Mouse (Mus musculus) heart, adult 2 months (tissue): ENCODE measurements at regions not wholly inside any gene's neighbourhood (a gene's known extent, or its start where the extent isn't known, plus 50 kb on each side); places are given as distances from the start of the nearest gene placed in this dataset.

Experiments
- CTCF ChIP-seq: fragments of 200-600 bp; IDR thresholded peaks from 2 replicates; pipeline ENCODE4 v1.8.1; 2022; ENCODE audit warnings: antibody characterized with exemption, mild to moderate bottlenecking, moderate library complexity
- EP300 ChIP-seq: fragments of 200-500 bp; IDR thresholded peaks from 2 replicates; pipeline ENCODE4 v1.6.1; 2011; ENCODE audit warnings: low read depth, low read length, control low read depth; ENCODE audit not compliant: insufficient read depth
- POLR2A ChIP-seq: fragments of 200-500 bp; IDR thresholded peaks from 2 replicates; pipeline ENCODE4 v1.6.1; 2011; ENCODE audit warnings: mild to moderate bottlenecking, low read depth, low read length, control low read depth; ENCODE audit not compliant: insufficient read depth

- TF ChIP-seq POLR2A (no peak), CTCF (no peak), EP300 (no peak)
Measured at GRCm38 (mm10) chr3:155532075-155532474, 438.8 kb downstream of the Lrriq3 start.
